Mouse (Mus musculus) heart, embryonic 11.5 days (tissue): ENCODE measurements around the gene AC161166.1. TPM values are rescaled to one million over a fixed set of nuclear protein-coding genes. Genes with fewer than 3 reads are reported as not detected.
"Not testable (repeated sequence)": the region's sequence is repeated elsewhere in the genome, so short reads cannot be mapped to it uniquely, and the experiment has no call there.

Source experiments
- ATAC-seq: fragments of 200-750 bp; cut with Nextera tagmentation; replicated peaks from 2 replicates; pipeline ENCODE4 v1.8.0; 2017; ENCODE audit warnings: moderate library complexity; ENCODE audit not compliant: insufficient number of reproducible peaks, low FRiP score, low TSS enrichment
- H3K27ac ChIP-seq: fragments of 300-500 bp; sonication (generic); 2 replicates; pipeline ENCODE4 v1.5.1; 2014; ENCODE audit warnings: mild to moderate bottlenecking, low read depth, low read length
- H3K27me3 ChIP-seq: fragments of 300-500 bp; sonication (generic); 2 replicates; pipeline ENCODE4 v1.6.1; 2014; ENCODE audit warnings: mild to moderate bottlenecking, low read length, mixed read lengths; ENCODE audit not compliant: control insufficient read depth, insufficient read depth
- H3K36me3 ChIP-seq: fragments of 300-500 bp; sonication (generic); 2 replicates; pipeline ENCODE4 v1.6.1; 2014; ENCODE audit warnings: mild to moderate bottlenecking, low read length, moderate library complexity, mixed read lengths; ENCODE audit not compliant: control insufficient read depth, insufficient read depth
- H3K4me1 ChIP-seq: fragments of 300-500 bp; sonication (generic); 2 replicates; pipeline ENCODE4 v1.6.1; 2014; ENCODE audit warnings: low read length; ENCODE audit not compliant: control insufficient read depth, insufficient read depth
- H3K4me2 ChIP-seq: fragments of 300-500 bp; sonication (generic); 2 replicates; pipeline ENCODE4 v1.6.1; 2014; ENCODE audit warnings: mild to moderate bottlenecking, moderate library complexity
- H3K4me3 ChIP-seq: fragments of 300-500 bp; sonication (generic); 2 replicates; pipeline ENCODE4 v1.5.1; 2014; ENCODE audit warnings: low read depth, low read length
- H3K9ac ChIP-seq: fragments of 300-500 bp; sonication (generic); 2 replicates; pipeline ENCODE4 v1.6.1; 2014; ENCODE audit warnings: mild to moderate bottlenecking, low read depth, low read length, moderate library complexity
- H3K9me3 ChIP-seq: fragments of 300-500 bp; sonication (generic); replicated peaks from 2 replicates; pipeline ENCODE4 v1.6.1; 2016; ENCODE audit warnings: low read length; ENCODE audit not compliant: control insufficient read depth
- WGBS: fragments of 180-500 bp; shearing (Covaris S2); extraction: QIAGEN DNeasy Blood & Tissue Kit; methylation state at CpG from one replicate; pipeline ENCODE4 v1.1.7; 2014; ENCODE audit not compliant: insufficient replicate concordance; 5-methylcytosine and 5-hydroxymethylcytosine counted together
- polyA plus RNA-seq: library from polyadenylated mRNA; unstranded; fragments of >200 nt; fragmentation: Nextera tagmentation; extraction: Ambion mirVana; gene quantifications from 2 replicates; pipeline ENCODE4 v1.2.1, GENCODE M21; 2014

Gene AC161166.1
- polyA plus RNA-seq, 1 experiment from 2014 or later, result 0.57 TPM

GRCm38 (mm10) chr7:24520054-24520453 lies 7.8 kb upstream of the AC161166.1 start:
- not testable (repeated sequence) for ATAC-seq, H3K9ac ChIP-seq, H3K4me3 ChIP-seq, H3K4me1 ChIP-seq, H3K27me3 ChIP-seq, H3K9me3 ChIP-seq, H3K27ac ChIP-seq, H3K36me3 ChIP-seq, H3K4me2 ChIP-seq
- WGBS, result 87% methylated on average over 9 of the region's 10 CpGs

DNA sequence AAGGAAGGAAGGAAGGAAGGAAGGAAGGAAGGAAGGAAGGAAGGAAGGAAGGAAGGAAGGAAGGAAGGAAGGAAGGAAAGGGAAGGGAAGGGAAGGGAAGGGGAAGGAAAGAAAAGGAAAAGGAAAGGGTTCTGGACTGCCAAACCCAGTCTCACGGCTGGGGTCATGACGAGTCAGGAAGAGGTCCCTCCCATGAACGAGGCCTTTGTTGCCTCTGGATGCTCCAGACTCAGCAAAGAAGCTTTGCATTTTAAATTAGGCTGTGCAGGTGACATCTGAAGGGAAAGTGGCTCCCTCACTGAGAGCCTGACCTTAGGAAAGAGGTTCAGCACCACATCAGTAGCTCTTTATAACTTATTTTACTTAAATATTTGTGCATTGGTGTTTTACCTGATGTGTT lies 6.9 kb upstream of the AC161166.1 start:
- Histone ChIP-seq H3K9me3 (no peaks in the 10 kb centered on the region), H3K27me3 (no peaks in the 10 kb centered on the region), H3K27ac (no peak overlapping the region), H3K36me3 (peaks cover 2% of the 10 kb centered on the region; the same call in 1 of the 2 replicates), H3K4me1 (no peaks in the 10 kb centered on the region), H3K4me3 (no peak overlapping the region), H3K4me2 (no peak overlapping the region), H3K9ac (no peak overlapping the region)
- ATAC-seq, result no peak
- 62% methylated on average over 3 of the region's 3 CpGs for WGBS

DNA sequence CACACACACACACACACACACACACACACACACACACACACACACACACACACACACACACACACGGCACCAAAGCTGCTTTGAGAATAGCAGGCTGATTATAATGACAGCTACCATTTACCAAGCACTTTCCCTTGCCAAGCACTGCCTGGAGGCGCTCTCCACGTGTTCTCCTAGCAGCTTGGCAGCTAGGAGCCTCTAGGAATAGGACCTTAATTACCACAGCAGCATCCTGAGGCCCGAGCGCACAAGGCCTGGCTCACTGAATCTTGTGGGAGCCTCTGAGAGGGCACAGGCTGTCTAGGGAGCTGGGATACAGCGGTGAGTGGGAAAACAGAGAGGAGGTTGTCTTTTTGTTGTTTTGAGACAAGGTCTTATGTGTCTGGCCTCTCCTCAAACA lies 5.4 kb upstream of the AC161166.1 start:
- Histone ChIP-seq H3K4me1 (no peaks in the 10 kb centered on the region), H3K36me3 (peaks cover 2% of the 10 kb centered on the region; the same call in 1 of the 2 replicates), H3K9me3 (no peaks in the 10 kb centered on the region), H3K27me3 (no peaks in the 10 kb centered on the region), H3K4me2 (no peak overlapping the region), H3K27ac (no peak overlapping the region), H3K4me3 (no peak overlapping the region), H3K9ac (no peak overlapping the region)
- ATAC-seq, result no peak
- WGBS, result 53% methylated on average over 5 of the region's 6 CpGs

DNA sequence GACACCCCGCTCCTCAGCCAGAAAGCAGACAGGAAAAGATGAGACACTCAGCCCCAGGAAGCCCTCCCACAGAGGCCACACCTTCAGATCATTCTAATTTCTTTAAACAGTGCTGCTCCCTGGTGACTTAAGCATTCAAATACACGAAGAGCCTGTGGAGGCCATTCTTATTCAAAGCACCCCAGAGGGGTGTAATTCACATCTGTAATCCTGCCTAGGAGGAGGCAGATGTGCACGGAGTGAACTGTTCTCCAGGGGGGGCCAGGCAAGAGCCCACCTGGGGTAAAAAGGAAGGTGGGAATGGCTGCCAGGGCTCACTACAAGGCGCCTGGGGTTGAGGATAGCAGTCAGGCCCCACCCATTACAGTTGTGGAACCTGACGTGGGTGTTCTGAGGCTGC lies 4.8 kb upstream of the AC161166.1 start:
- Histone ChIP-seq H3K27me3 (no peaks in the 10 kb centered on the region), H3K9ac (no peak overlapping the region), H3K4me2 (no peak overlapping the region), H3K4me1 (no peaks in the 10 kb centered on the region), H3K27ac (no peak overlapping the region), H3K4me3 (no peak overlapping the region), H3K9me3 (no peaks in the 10 kb centered on the region), H3K36me3 (peaks cover 2% of the 10 kb centered on the region; the same call in 1 of the 2 replicates)
- ATAC-seq, result no peak
- 54% methylated on average over 5 of the region's 5 CpGs for WGBS

DNA sequence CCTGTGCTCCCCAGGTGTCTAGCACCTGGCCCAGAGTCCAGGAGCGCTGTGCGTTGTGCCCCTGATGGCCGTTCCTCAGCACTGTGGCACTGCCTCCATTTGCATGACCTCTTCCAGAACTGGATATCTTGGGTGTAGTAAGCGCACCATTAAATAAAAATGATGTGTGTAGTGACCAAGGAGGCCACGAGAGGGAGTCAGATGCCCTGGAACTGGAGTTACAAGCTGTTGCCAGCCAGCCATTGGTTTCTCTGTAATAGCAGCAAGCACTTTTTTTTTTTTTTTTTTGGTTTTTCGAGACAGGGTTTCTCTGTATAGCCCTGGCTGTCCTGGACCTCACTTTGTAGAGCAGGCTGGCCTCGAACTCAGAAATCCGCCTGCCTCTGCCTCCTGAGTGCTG lies 4.1 kb upstream of the AC161166.1 start:
- ATAC-seq, result not testable (repeated sequence)
- WGBS, result 59% methylated on average over 8 of the region's 8 CpGs

DNA sequence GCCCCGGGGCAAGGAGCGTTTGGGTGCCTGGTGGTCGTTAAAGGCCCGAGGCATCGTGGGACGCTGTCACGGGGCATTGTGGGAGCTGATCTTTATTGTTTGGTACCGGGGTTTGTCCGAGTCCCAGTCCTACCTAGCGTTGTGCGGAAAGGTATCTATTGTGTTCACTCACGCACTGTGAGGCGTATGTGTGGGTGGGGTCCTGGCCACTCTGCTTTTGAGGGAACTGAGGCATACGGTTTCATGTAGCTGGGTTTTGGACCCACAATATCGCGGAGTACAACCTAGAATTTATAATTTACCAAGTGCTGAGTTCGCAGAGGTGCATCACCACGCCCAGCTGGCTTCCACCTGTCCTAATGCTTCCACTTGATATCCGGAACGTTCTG lies 4.5 kb downstream of the AC161166.1 start:
- Histone ChIP-seq H3K4me3 (peak overlapping the region; percentile 51), H3K4me1 (peaks cover 8% of the 10 kb centered on the region), H3K27ac (peak overlapping the region; percentile 98), H3K27me3 (peaks cover 12% of the 10 kb centered on the region), H3K4me2 (peak overlapping the region; percentile 81), H3K36me3 (peaks cover 3% of the 10 kb centered on the region; the same call in 1 of the 2 replicates), H3K9me3 (no peaks in the 10 kb centered on the region), H3K9ac (peak overlapping the region; percentile 98)
- WGBS, result 2% methylated on average over 20 of the region's 20 CpGs
- no peak; the same call in 1 of the 2 replicates for ATAC-seq

More for the DNA sequence above, 4.1 kb upstream of the AC161166.1 start:
- not testable (repeated sequence) for H3K27ac ChIP-seq, H3K27me3 ChIP-seq, H3K9me3 ChIP-seq, H3K4me1 ChIP-seq, H3K9ac ChIP-seq, H3K4me3 ChIP-seq, H3K36me3 ChIP-seq, H3K4me2 ChIP-seq

- peaks cover 3% of the 10 kb centered on the region; the same call in 1 of the 2 replicates for H3K36me3 ChIP-seq
- WGBS, result under 1% methylated on average over 84 of the region's 84 CpGs
- no peaks in the 10 kb centered on the region for H3K9me3 ChIP-seq
- H3K27ac ChIP-seq, result peak within 1 kb of the TSS; percentile 98
- H3K27me3 ChIP-seq, result peaks cover 19% of the 10 kb centered on the region
- peaks cover 8% of the 10 kb centered on the region for H3K4me1 ChIP-seq
- peak within 1 kb of the TSS; percentile 51 for H3K4me3 ChIP-seq
- H3K9ac ChIP-seq, result peak within 1 kb of the TSS; percentile 98
- ATAC-seq, result peak; percentile 79
- H3K4me2 ChIP-seq, result peak within 1 kb of the TSS; percentile 81
Measured at GRCm38 (mm10) chr7:24506838-24507725, 5.2 kb downstream of the AC161166.1 start, which contains the start of gene Zfp428. TSS of gene Zfp428 (plus strand) at chr7:24507006.

DNA sequence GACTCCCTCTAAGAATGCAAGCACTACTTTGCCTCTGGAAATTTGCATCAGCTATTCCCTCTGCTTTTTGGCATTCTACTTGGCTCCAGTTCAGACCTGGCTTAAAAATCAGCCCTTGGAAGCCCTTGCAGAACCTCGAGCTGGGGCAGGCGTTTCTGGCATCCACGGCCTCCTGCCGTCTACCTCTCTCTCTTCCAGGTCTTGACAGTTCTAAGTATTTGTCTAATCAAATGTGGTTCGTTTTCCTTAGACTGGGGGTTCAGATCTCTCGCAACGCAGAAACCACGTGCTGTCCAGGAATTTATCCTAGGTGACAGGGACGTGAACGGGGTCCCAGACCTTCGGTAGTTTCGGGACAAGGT lies 5.8 kb downstream of the AC161166.1 start:
- ATAC-seq, result no peak
- peak overlapping the region; percentile 98 for H3K27ac ChIP-seq
- H3K4me1 ChIP-seq, result peaks cover 8% of the 10 kb centered on the region
- peak overlapping the region; percentile 51 for H3K4me3 ChIP-seq
- peak overlapping the region; percentile 81 for H3K4me2 ChIP-seq
- 0 out of 2 replicates have a peak, but pooled peaks cover under 1% of the 10 kb centered on the region for H3K9me3 ChIP-seq
- H3K9ac ChIP-seq, result peak overlapping the region; percentile 98
- peaks cover 25% of the 10 kb centered on the region for H3K27me3 ChIP-seq
- 0% methylated on average over 12 of the region's 12 CpGs for WGBS
- peaks cover 3% of the 10 kb centered on the region; the same call in 1 of the 2 replicates for H3K36me3 ChIP-seq
